Mouse (Mus musculus) lung, embryonic 14.5 days (tissue): ENCODE results near the gene Aatf. TPM values are rescaled to one million over a fixed set of nuclear protein-coding genes. Genes with fewer than 3 reads are reported as not detected.

Experiments
- ATAC-seq: fragments of 200-750 bp; cut with Nextera tagmentation; 2 replicates; pipeline ENCODE4 v1.8.0; 2017; ENCODE audit warnings: mild to moderate bottlenecking, moderate TSS enrichment, moderate library complexity; ENCODE audit not compliant: insufficient read depth
- DNase-seq: peaks from one replicate; pipeline ENCODE4 v3.0.0-alpha.2; 2015
- H3K27ac ChIP-seq: fragments of 300-500 bp; sonication (generic); 2 replicates; pipeline ENCODE4 v1.5.1; 2014; ENCODE audit warnings: low read depth, mild to moderate bottlenecking, moderate library complexity
- H3K27me3 ChIP-seq: fragments of 300-500 bp; sonication (generic); 2 replicates; pipeline ENCODE4 v1.6.1; 2014; ENCODE audit warnings: low read length, control low read depth; ENCODE audit not compliant: insufficient read depth
- H3K36me3 ChIP-seq: fragments of 300-500 bp; sonication (generic); 2 replicates; pipeline ENCODE4 v1.6.1; 2014; ENCODE audit warnings: control low read depth; ENCODE audit not compliant: insufficient read depth
- H3K4me1 ChIP-seq: fragments of 300-500 bp; sonication (generic); 2 replicates; pipeline ENCODE4 v1.6.1; 2014; ENCODE audit warnings: antibody characterized with exemption, control low read depth; ENCODE audit not compliant: insufficient read depth
- H3K4me2 ChIP-seq: fragments of 300-500 bp; sonication (generic); 2 replicates; pipeline ENCODE4 v1.6.1; 2014; ENCODE audit warnings: mild to moderate bottlenecking
- H3K4me3 ChIP-seq: fragments of 300-500 bp; sonication (generic); 2 replicates; pipeline ENCODE4 v1.5.1; 2014; ENCODE audit warnings: low read depth, low read length
- H3K9ac ChIP-seq: fragments of 300-500 bp; sonication (generic); 2 replicates; pipeline ENCODE4 v1.6.1; 2014
- H3K9me3 ChIP-seq: fragments of 300-500 bp; sonication (generic); 2 replicates; pipeline ENCODE4 v1.6.1; 2016; ENCODE audit warnings: low read depth, low read length, control low read depth
- CTCF ChIP-seq: IDR thresholded peaks from 2 replicates; pipeline ENCODE4 v1.5.1; 2016; ENCODE audit warnings: antibody characterized with exemption, low read depth
- WGBS: fragments of 180-500 bp; shearing (Covaris S2); extraction: QIAGEN DNeasy Blood & Tissue Kit; methylation state at CpG from one replicate; pipeline ENCODE4 v1.1.7; 2014; 5-methylcytosine and 5-hydroxymethylcytosine counted together
- polyA plus RNA-seq: library from polyadenylated mRNA; unstranded; fragments of >200 nt; fragmentation: Nextera tagmentation; extraction: Ambion mirVana; gene quantifications from 2 replicates; pipeline ENCODE4 v1.2.1, GENCODE M21; 2014

Gene Aatf
- polyA plus RNA-seq, 1 experiment from 2014 or later: 44.9 TPM

DNA sequence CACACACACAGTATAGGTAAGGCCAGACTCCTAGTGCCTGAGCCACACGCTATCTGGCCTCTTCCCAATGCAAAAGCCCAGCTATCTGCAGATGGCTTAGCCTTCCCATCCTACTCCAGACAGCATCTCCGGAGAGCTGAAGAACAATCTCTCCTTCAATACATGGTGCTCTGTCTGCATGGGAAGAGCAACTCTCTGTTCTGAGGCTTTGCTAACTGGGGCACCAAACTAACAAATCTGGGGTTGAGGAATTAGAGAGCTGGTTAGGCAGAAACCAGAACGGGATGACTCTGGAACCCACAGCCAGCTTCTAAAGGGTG lies 7.7 kb upstream of the Aatf start:
- no peak for ATAC-seq
- Histone ChIP-seq H3K9me3 (no peaks in the 10 kb centered on the region), H3K27ac (no peak overlapping the region), H3K4me3 (no peak overlapping the region), H3K27me3 (peaks cover 98% of the 10 kb centered on the region), H3K9ac (no peak overlapping the region), H3K36me3 (no peaks in the 10 kb centered on the region), H3K4me2 (no peak overlapping the region), H3K4me1 (peaks cover 2% of the 10 kb centered on the region; the same call in 1 of the 2 replicates)
- no peak for TF ChIP-seq CTCF
- no peak for DNase-seq
- 63% methylated on average over 3 of the region's 3 CpGs for WGBS

DNA sequence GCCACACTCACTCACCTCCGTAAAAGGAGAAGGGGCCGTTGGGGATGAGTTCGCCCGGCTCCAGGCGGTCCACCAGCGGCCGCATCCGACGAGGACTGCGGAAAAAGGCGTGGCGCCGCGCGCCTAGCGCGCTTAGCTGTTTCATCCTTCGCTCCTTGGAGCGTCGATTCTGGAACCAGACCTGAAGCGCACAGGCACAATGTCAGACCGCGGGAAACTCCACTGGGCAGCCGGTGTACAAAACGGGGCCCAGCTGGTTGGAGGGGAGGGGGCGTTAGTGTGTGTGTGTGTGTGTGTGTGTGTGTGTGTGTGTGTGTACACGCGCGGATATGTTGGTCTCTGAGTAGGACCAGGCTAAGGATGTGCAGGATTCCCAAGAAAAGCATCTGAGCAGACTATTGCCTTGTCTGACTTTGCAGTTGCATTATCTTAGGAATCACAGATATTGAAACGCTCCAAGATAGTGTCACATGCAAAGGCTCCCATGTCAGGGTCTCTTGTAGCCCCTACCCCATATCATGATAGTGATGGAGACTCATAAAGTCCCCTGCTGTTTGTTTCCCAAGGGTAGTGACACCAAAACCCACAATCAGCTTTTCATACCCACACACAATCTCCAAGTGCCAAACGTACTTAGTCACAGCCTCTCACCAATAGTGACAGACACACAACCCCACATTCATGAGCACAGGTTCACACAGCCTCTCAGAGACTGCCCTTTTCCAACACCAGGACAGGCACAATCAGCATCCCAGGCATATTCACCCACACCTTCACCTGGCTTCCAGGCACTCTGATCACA lies 7.1 kb upstream of the Aatf start:
- no peaks in the 10 kb centered on the region for H3K36me3 ChIP-seq
- no peak overlapping the region for H3K4me2 ChIP-seq
- peaks cover 2% of the 10 kb centered on the region; the same call in 1 of the 2 replicates for H3K4me1 ChIP-seq
- DNase-seq (no peak), ATAC-seq (no peak)
- no peak for TF ChIP-seq CTCF
- H3K9me3 ChIP-seq: no peaks in the 10 kb centered on the region
- H3K9ac ChIP-seq: no peak overlapping the region
- no peak overlapping the region for H3K27ac ChIP-seq
- 13% methylated on average over 31 of the region's 31 CpGs for WGBS
- H3K4me3 ChIP-seq: no peak overlapping the region
- H3K27me3 ChIP-seq: peaks cover 98% of the 10 kb centered on the region

DNA sequence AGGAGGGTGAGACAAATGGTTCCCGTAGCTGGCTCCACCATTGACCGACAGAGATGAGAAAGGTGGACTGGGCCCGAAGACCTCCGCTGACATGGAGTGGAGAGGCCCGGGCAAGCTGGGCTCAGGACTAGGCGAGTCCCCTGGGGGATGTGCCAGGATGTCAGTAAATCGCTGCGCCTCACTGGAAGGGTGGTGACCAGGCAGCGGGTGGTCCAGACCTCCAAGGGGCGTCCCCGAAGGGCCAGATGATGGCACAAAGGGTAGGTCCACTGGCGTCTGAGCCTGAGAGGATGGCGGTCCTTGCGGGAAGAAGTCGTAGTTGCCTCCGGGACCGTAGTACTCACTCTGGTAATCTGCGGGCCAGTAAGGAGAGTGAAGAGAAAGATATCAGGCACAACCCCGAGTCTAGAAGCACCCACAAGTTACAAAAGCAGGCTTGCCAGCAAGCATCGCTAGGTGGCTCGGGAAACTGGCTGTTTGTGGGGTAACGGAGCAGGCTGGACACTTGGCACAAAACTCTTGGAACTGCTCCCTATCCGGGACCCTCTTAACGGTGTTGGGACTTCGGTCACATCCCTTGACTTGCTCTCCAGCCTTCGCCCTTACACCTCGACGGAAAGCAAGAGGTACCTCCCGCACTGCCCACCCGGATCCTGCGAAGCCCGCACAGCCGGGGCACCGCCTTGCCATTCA lies 6.4 kb upstream of the Aatf start:
- DNase-seq (no peak), ATAC-seq (no peak)
- no peak overlapping the region for H3K27ac ChIP-seq
- no peak for TF ChIP-seq CTCF
- no peaks in the 10 kb centered on the region for H3K36me3 ChIP-seq
- no peak overlapping the region for H3K4me3 ChIP-seq
- WGBS: 31% methylated on average over 34 of the region's 34 CpGs
- H3K4me1 ChIP-seq: peaks cover under 1% of the 10 kb centered on the region; the same call in 1 of the 2 replicates
- H3K9ac ChIP-seq: no peak overlapping the region
- no peaks in the 10 kb centered on the region for H3K9me3 ChIP-seq
- H3K27me3 ChIP-seq: peaks cover 98% of the 10 kb centered on the region
- no peak overlapping the region for H3K4me2 ChIP-seq

DNA sequence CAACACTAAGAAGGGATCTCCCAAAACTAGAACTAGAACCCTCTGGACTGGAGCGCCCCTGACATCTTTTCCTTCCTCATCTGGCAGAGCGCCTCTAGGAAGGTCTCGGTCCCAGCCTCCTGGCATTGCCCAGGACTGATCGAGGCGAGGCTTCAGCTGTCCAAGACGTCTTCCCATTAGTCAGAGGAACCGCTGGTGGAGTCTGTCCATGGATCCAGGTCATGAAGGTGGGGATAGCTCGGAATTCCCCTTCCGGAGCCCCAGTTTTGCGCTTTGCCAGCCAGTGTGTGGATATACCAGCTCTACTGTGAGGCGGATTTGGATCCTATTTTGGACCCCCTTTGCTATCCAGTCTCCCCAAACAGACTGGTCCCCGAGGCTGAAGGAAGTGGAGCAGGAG lies 5.7 kb upstream of the Aatf start:
- Histone ChIP-seq H3K36me3 (no peaks in the 10 kb centered on the region), H3K4me1 (no peaks in the 10 kb centered on the region), H3K27me3 (peaks cover 97% of the 10 kb centered on the region), H3K27ac (no peak overlapping the region), H3K9me3 (no peaks in the 10 kb centered on the region), H3K9ac (no peak overlapping the region), H3K4me2 (no peak overlapping the region), H3K4me3 (no peak overlapping the region)
- DNase-seq (no peak), ATAC-seq (no peak)
- no peak for TF ChIP-seq CTCF
- 52% methylated on average over 12 of the region's 12 CpGs for WGBS

DNA sequence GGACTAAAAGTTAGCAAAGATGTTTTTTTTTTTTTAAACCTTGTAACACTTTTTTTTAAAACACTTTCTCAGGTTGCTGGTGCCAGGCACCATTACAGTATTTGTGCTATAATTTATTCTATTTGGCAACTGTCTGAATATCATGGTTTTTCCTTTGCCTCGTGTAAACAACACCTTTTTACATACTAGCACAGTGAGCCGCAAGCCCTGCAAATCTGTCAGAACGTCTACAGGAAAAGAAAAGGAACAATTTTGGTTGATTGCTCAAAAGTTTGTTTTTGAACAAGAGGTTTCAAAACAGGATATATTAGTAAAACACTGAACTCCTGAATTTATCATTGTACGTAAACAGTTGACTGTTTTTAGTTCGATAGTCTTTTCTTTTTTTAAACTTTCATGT lies 4.9 kb upstream of the Aatf start:
- no peaks in the 10 kb centered on the region for H3K36me3 ChIP-seq
- H3K27me3 ChIP-seq: peaks cover 89% of the 10 kb centered on the region
- no peaks in the 10 kb centered on the region for H3K4me1 ChIP-seq
- H3K27ac ChIP-seq: no peak overlapping the region
- no peak for DNase-seq
- no peak for ATAC-seq
- WGBS: 63% methylated on average over 5 of the region's 5 CpGs
- no peaks in the 10 kb centered on the region for H3K9me3 ChIP-seq
- no peak overlapping the region for H3K4me3 ChIP-seq
- H3K9ac ChIP-seq: no peak overlapping the region
- TF ChIP-seq CTCF: no peak
- no peak overlapping the region for H3K4me2 ChIP-seq

DNA sequence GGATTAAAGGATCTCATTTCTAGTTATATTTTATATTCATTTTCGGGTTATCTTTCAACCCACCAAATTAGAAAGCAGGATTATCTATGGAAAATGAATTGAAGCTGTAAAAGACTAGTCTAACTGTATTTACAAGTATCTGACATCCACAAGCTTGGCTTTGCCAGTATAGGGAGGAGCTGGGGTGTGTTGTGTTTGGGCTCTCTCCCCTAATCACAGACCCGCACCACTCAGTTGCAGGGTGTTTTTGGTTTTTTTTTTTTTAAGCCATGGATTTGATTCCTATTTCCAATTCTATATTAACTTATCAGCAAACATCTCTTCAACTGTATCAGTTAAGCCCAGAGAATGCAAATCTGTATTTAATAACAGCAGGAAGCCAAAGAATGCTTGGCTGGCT lies 4.1 kb upstream of the Aatf start:
- no peak for ATAC-seq
- TF ChIP-seq CTCF: no peak
- no peak overlapping the region for H3K9ac ChIP-seq
- no peak overlapping the region for H3K27ac ChIP-seq
- no peak overlapping the region for H3K4me3 ChIP-seq
- H3K27me3 ChIP-seq: peaks cover 81% of the 10 kb centered on the region
- no peak overlapping the region for H3K4me2 ChIP-seq
- no peaks in the 10 kb centered on the region; the same call in 1 of the 2 replicates for H3K4me1 ChIP-seq
- no peaks in the 10 kb centered on the region for H3K9me3 ChIP-seq
- DNase-seq: no peak
- H3K36me3 ChIP-seq: no peaks in the 10 kb centered on the region
- 51% methylated on average over 2 of the region's 2 CpGs for WGBS

DNA sequence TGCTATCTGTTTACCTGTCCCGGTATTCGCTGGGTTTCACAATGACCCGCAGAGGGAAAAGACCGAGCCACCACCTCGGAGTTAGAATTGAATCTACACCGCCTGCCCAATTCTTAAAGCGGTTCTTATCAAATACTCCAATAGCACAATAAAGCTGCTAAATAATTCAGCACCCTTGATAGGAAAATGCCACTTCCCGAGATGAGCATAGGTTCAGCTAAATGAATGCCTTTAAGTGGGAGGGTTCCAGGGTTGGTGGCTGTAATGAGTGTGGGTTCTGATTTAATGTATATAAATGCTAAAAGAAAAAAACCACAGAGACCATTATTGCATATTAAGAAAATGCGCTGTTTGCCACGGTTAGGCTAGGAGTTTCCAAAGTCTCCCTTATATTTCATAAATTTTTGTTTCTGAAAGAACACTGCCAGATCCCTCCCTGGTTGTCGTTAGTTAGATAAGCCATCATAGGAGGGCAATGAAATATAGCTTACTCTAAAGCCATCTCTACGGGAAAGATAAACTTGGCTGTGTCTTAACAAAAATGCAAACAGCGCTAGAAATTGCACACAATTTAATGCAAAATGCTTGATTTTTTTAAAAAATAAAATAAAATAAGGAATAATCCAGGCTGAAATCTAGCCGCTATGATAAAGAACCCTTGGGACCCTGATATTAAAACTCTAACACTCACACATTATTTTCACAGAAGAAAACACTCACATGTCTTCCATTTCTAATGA lies 3.3 kb upstream of the Aatf start:
- no peak overlapping the region for H3K4me2 ChIP-seq
- ATAC-seq (no peak), DNase-seq (no peak)
- no peaks in the 10 kb centered on the region; the same call in 1 of the 2 replicates for H3K4me1 ChIP-seq
- H3K9ac ChIP-seq: no peak overlapping the region
- H3K9me3 ChIP-seq: no peaks in the 10 kb centered on the region
- TF ChIP-seq CTCF: no peak
- no peak overlapping the region for H3K4me3 ChIP-seq
- peaks cover 73% of the 10 kb centered on the region for H3K27me3 ChIP-seq
- no peak overlapping the region for H3K27ac ChIP-seq
- H3K36me3 ChIP-seq: no peaks in the 10 kb centered on the region
- WGBS: 15% methylated on average over 14 of the region's 14 CpGs
